Mouse (Mus musculus) liver, postnatal 0 days (tissue): Measurements from ENCODE around the gene Limch1.

Source experiments
- CTCF ChIP-seq: sonication (generic); IDR thresholded peaks from 2 replicates; pipeline ENCODE4 v1.5.1; 2016; ENCODE audit warnings: antibody characterized with exemption, low read depth
- EP300 ChIP-seq: IDR thresholded peaks from 2 replicates; pipeline ENCODE4 v1.6.1; 2016; ENCODE audit warnings: antibody characterized with exemption, low read depth, mild to moderate bottlenecking

DNA sequence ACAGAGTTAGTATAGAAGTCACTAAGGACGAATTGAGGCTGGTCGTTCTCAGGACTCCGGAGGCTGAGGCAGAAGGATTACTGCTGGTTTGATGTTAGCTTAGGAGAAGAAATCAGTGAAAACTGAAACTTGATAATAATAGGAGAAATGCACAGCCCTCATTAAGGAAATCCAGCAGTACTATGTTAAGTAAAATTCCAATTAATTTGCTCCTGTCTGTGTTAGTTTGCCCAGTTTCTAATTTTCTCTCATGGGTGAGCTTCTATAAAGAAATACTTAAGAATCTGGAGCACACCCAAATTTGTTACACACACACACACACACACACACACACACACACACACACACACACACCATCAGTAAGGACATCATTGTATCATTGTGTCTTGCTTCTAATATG, 69.0 kb downstream of the Limch1 start:
- no peak for TF ChIP-seq CTCF
- no peak for TF ChIP-seq EP300
